Mouse (Mus musculus): ENCODE results near the gene Srsf2.
"Not testable (repeated sequence)": the region's sequence is repeated elsewhere in the genome, so short reads cannot be mapped to it uniquely, and the experiment has no call there.

The Srsf2 gene

GRCm38 (mm10) chr11:116852291-116852890 lies 503 bp downstream of the Srsf2 start, which contains the start of gene Mfsd11:
TSS of gene Mfsd11 (plus strand) at chr11:116852440.
- peak; percentile 70 for DNase-seq

- DNase-seq = no peak
Observed at GRCm38 (mm10) chr11:116851576-116852290, 1.2 kb downstream of the Srsf2 start.

GRCm38 (mm10) chr11:116850833-116851477 lies 1.9 kb downstream of the Srsf2 start:
- no peak for DNase-seq

GRCm38 (mm10) chr11:116850085-116850484 lies 2.8 kb downstream of the Srsf2 start:
- DNase-seq = no peak

GRCm38 (mm10) chr11:116849587-116849986 lies 3.3 kb downstream of the Srsf2 start:
- DNase-seq = no peak

GRCm38 (mm10) chr11:116848877-116849178 lies 4.1 kb downstream of the Srsf2 start:
- DNase-seq = not testable (repeated sequence)

- DNase-seq = no peak
Observed at GRCm38 (mm10) chr11:116848086-116848876, 4.6 kb downstream of the Srsf2 start.

GRCm38 (mm10) chr11:116847187-116848085 lies 5.5 kb downstream of the Srsf2 start:
- DNase-seq = no peak

- no peak for DNase-seq
Observed at GRCm38 (mm10) chr11:116846593-116847181, 6.2 kb downstream of the Srsf2 start.

GRCm38 (mm10) chr11:116843261-116844233 lies 9.3 kb downstream of the Srsf2 start, which contains the start of the genes Mettl23 and Jmjd6:
TSS of gene Mettl23 (plus strand) at chr11:116843278.
TSS of gene Jmjd6 (minus strand) at chr11:116843449.
- peak; percentile 98 for DNase-seq

GRCm38 (mm10) chr11:116842531-116843260 lies 10.2 kb downstream of the Srsf2 start:
- DNase-seq = peak; percentile 69

GRCm38 (mm10) chr11:116840748-116841147 lies 12.1 kb downstream of the Srsf2 start:
- no peak for DNase-seq

- DNase-seq = no peak
Observed at GRCm38 (mm10) chr11:116839601-116840000, 13.3 kb downstream of the Srsf2 start.

- no peak for DNase-seq
Observed at GRCm38 (mm10) chr11:116838936-116839335, 14.0 kb downstream of the Srsf2 start.

GRCm38 (mm10) chr11:116837441-116837840 lies 15.5 kb downstream of the Srsf2 start:
- no peak for DNase-seq

GRCm38 (mm10) chr11:116836283-116836682 lies 16.6 kb downstream of the Srsf2 start:
- DNase-seq = no peak

- no peak for DNase-seq
Observed at GRCm38 (mm10) chr11:116834954-116835353, 17.9 kb downstream of the Srsf2 start.

GRCm38 (mm10) chr11:116832172-116832685 lies 20.7 kb downstream of the Srsf2 start:
- DNase-seq = no peak

- DNase-seq = peak; percentile 70
Observed at GRCm38 (mm10) chr11:116827534-116828165, 25.2 kb downstream of the Srsf2 start, which contains the start of gene Mxra7. TSS of gene Mxra7 (minus strand) at chr11:116828046.

All from cerebellum, adult 11 months (tissue).